Mouse (Mus musculus) forelimb bud, embryonic 11.5 days (tissue): ENCODE results near the gene Nfib.

Source experiments
- DNase-seq: peaks from one replicate; pipeline ENCODE4 v3.0.0-alpha.2; 2012; ENCODE audit warnings: low read depth, low spot score

The Nfib gene

GRCm38 (mm10) chr4:82592086-82593030 lies 113.2 kb downstream of the Nfib start:
- DNase-seq: no peak

GRCm38 (mm10) chr4:82589345-82589890 lies 116.1 kb downstream of the Nfib start:
- peak; percentile 24 for DNase-seq

GRCm38 (mm10) chr4:82588718-82589117 lies 116.8 kb downstream of the Nfib start:
- no peak for DNase-seq

- no peak for DNase-seq
Measured at GRCm38 (mm10) chr4:82587146-82587870, 118.2 kb downstream of the Nfib start.

GRCm38 (mm10) chr4:82586637-82587036 lies 118.9 kb downstream of the Nfib start:
- no peak for DNase-seq

GRCm38 (mm10) chr4:82585536-82585935 lies 120.0 kb downstream of the Nfib start:
- no peak for DNase-seq

GRCm38 (mm10) chr4:82585056-82585455 lies 120.5 kb downstream of the Nfib start:
- DNase-seq: no peak

- no peak for DNase-seq
Measured at GRCm38 (mm10) chr4:82584548-82584947, 121.0 kb downstream of the Nfib start.

GRCm38 (mm10) chr4:82573291-82573605 lies 132.3 kb downstream of the Nfib start:
- DNase-seq: no peak

- DNase-seq: no peak
Measured at GRCm38 (mm10) chr4:82572410-82573290, 132.9 kb downstream of the Nfib start.

- no peak for DNase-seq
Measured at GRCm38 (mm10) chr4:82558816-82559215, 146.7 kb downstream of the Nfib start.

- peak; percentile 29 for DNase-seq
Measured at GRCm38 (mm10) chr4:82555673-82556171, 149.8 kb downstream of the Nfib start.

- DNase-seq: no peak
Measured at GRCm38 (mm10) chr4:82553658-82554057, 151.9 kb downstream of the Nfib start.

GRCm38 (mm10) chr4:82552238-82552637 lies 153.3 kb downstream of the Nfib start:
- DNase-seq: no peak

- no peak for DNase-seq
Measured at GRCm38 (mm10) chr4:82549762-82550380, 155.7 kb downstream of the Nfib start.

GRCm38 (mm10) chr4:82548247-82548646 lies 157.3 kb downstream of the Nfib start:
- DNase-seq: no peak

GRCm38 (mm10) chr4:82543936-82544335 lies 161.6 kb downstream of the Nfib start:
- DNase-seq: no peak

- DNase-seq: no peak
Measured at GRCm38 (mm10) chr4:82543398-82543740, 162.2 kb downstream of the Nfib start.

- DNase-seq: no peak
Measured at GRCm38 (mm10) chr4:82542656-82543397, 162.7 kb downstream of the Nfib start.

- peak; percentile 91 for DNase-seq
Measured at GRCm38 (mm10) chr4:82541894-82542510, 163.5 kb downstream of the Nfib start.
